Mouse (Mus musculus) hindbrain, embryonic 10.5 days (tissue): Measurements from ENCODE around the gene Cadm4. TPM values are rescaled to one million over a fixed set of nuclear protein-coding genes. Genes with fewer than 3 reads are reported as not detected.

Experiments used
- DNase-seq: peaks from one replicate; pipeline ENCODE4 v3.0.0-alpha.2; 2017; ENCODE audit warnings: low spot score
- H3K27ac ChIP-seq: fragments of 300-500 bp; sonication (generic); 2 replicates; pipeline ENCODE4 v1.5.1; 2016; ENCODE audit warnings: mild to moderate bottlenecking, moderate library complexity
- H3K27me3 ChIP-seq: fragments of 300-500 bp; sonication (generic); 2 replicates; pipeline ENCODE4 v1.6.1; 2016; ENCODE audit warnings: mild to moderate bottlenecking; ENCODE audit not compliant: poor library complexity, insufficient read depth, severe bottlenecking
- H3K36me3 ChIP-seq: fragments of 300-500 bp; sonication (generic); 2 replicates; pipeline ENCODE4 v1.6.1; 2016; ENCODE audit warnings: mild to moderate bottlenecking, moderate library complexity
- H3K4me1 ChIP-seq: fragments of 300-500 bp; sonication (generic); replicated peaks from 2 replicates; pipeline ENCODE4 v1.6.1; 2016; ENCODE audit warnings: mild to moderate bottlenecking
- H3K4me3 ChIP-seq: fragments of 300-500 bp; sonication (generic); 2 replicates; pipeline ENCODE4 v1.5.1; 2016; ENCODE audit warnings: mild to moderate bottlenecking, moderate library complexity
- H3K9me3 ChIP-seq: fragments of 300-500 bp; sonication (generic); 2 replicates; pipeline ENCODE4 v1.6.1; 2016; ENCODE audit warnings: mild to moderate bottlenecking, moderate library complexity
- WGBS: fragments of 180-500 bp; shearing (Covaris S2); methylation state at CpG from one replicate; pipeline ENCODE4 v1.1.7; 2016; 5-methylcytosine and 5-hydroxymethylcytosine counted together
- polyA plus RNA-seq: library from polyadenylated mRNA; unstranded; fragments of >200 nt; fragmentation: Nextera tagmentation; extraction: Ambion mirVana; gene quantifications from 2 replicates; pipeline ENCODE4 v1.2.1, GENCODE M21; 2016

Cadm4 gene
- polyA plus RNA-seq, 1 experiment from 2014 or later: 38.6 TPM

- DNase-seq: no peak
- Histone ChIP-seq H3K27ac (no peak overlapping the region), H3K4me1 (no peaks in the 10 kb centered on the region), H3K4me3 (no peak overlapping the region), H3K27me3 (no peaks in the 10 kb centered on the region), H3K9me3 (no peaks in the 10 kb centered on the region), H3K36me3 (no peaks in the 10 kb centered on the region)
- 73% methylated on average over 2 of the region's 2 CpGs for WGBS
Measured at GRCm38 (mm10) chr7:24454199-24454598, 27.6 kb upstream of the Cadm4 start.

- H3K27ac ChIP-seq: no peak overlapping the region
- no peaks in the 10 kb centered on the region for H3K4me1 ChIP-seq
- no peaks in the 10 kb centered on the region for H3K27me3 ChIP-seq
- H3K36me3 ChIP-seq: no peaks in the 10 kb centered on the region
- 84% methylated on average over 5 of the region's 5 CpGs for WGBS
- H3K4me3 ChIP-seq: no peak overlapping the region
- DNase-seq: no peak
- no peaks in the 10 kb centered on the region for H3K9me3 ChIP-seq
Measured at GRCm38 (mm10) chr7:24455726-24456125, 26.1 kb upstream of the Cadm4 start.

GRCm38 (mm10) chr7:24457726-24458370 is 24.0 kb upstream of the Cadm4 start:
- Histone ChIP-seq H3K4me1 (peaks cover 8% of the 10 kb centered on the region), H3K9me3 (no peaks in the 10 kb centered on the region), H3K27me3 (peaks cover 6% of the 10 kb centered on the region; the same call in 1 of the 2 replicates), H3K36me3 (no peaks in the 10 kb centered on the region), H3K4me3 (no peak overlapping the region), H3K27ac (no peak overlapping the region)
- no peak for DNase-seq
- 73% methylated on average over 10 of the region's 10 CpGs for WGBS

- H3K36me3 ChIP-seq: no peaks in the 10 kb centered on the region
- H3K4me3 ChIP-seq: no peak overlapping the region
- WGBS: 81% methylated on average over 5 of the region's 5 CpGs
- no peaks in the 10 kb centered on the region for H3K9me3 ChIP-seq
- no peak for DNase-seq
- H3K27ac ChIP-seq: no peak overlapping the region
- H3K4me1 ChIP-seq: peaks cover 13% of the 10 kb centered on the region
- peaks cover 11% of the 10 kb centered on the region; the same call in 1 of the 2 replicates for H3K27me3 ChIP-seq
Measured at GRCm38 (mm10) chr7:24459440-24459839, 22.4 kb upstream of the Cadm4 start.

- 72% methylated on average over 3 of the region's 3 CpGs for WGBS
- Histone ChIP-seq H3K27me3 (peaks cover 11% of the 10 kb centered on the region; the same call in 1 of the 2 replicates), H3K4me1 (peaks cover 13% of the 10 kb centered on the region), H3K27ac (no peak overlapping the region), H3K9me3 (no peaks in the 10 kb centered on the region), H3K36me3 (no peaks in the 10 kb centered on the region), H3K4me3 (no peak overlapping the region)
- no peak for DNase-seq
Measured at GRCm38 (mm10) chr7:24459843-24460242, 22.0 kb upstream of the Cadm4 start.

- Histone ChIP-seq H3K27ac (no peak overlapping the region), H3K4me1 (peaks cover 13% of the 10 kb centered on the region), H3K36me3 (no peaks in the 10 kb centered on the region), H3K9me3 (no peaks in the 10 kb centered on the region), H3K4me3 (no peak overlapping the region), H3K27me3 (peaks cover 11% of the 10 kb centered on the region; the same call in 1 of the 2 replicates)
- no peak for DNase-seq
- 71% methylated on average over 14 of the region's 14 CpGs for WGBS
Measured at GRCm38 (mm10) chr7:24461376-24462051, 20.3 kb upstream of the Cadm4 start.

GRCm38 (mm10) chr7:24462388-24463319 is 19.2 kb upstream of the Cadm4 start, which contains the start of gene Plaur:
Gene Plaur (plus strand): TSS chr7:24462484.
- DNase-seq: peak; percentile 44
- WGBS: 10% methylated on average over 27 of the region's 27 CpGs
- Histone ChIP-seq H3K27ac (peak within 1 kb of the TSS; percentile 51; the same call in 1 of the 2 replicates), H3K9me3 (no peaks in the 10 kb centered on the region), H3K27me3 (peaks cover 11% of the 10 kb centered on the region; the same call in 1 of the 2 replicates), H3K36me3 (no peaks in the 10 kb centered on the region), H3K4me3 (peak within 1 kb of the TSS; percentile 34), H3K4me1 (peaks cover 13% of the 10 kb centered on the region)

- Histone ChIP-seq H3K4me3 (no peak overlapping the region), H3K27ac (no peak overlapping the region), H3K36me3 (no peaks in the 10 kb centered on the region), H3K9me3 (peaks cover 12% of the 10 kb centered on the region; the same call in 1 of the 2 replicates), H3K4me1 (peaks cover 13% of the 10 kb centered on the region), H3K27me3 (peaks cover 11% of the 10 kb centered on the region; the same call in 1 of the 2 replicates)
- WGBS: 91% methylated on average over 6 of the region's 6 CpGs
- no peak for DNase-seq
Measured at GRCm38 (mm10) chr7:24466835-24467234, 15.0 kb upstream of the Cadm4 start.

- Histone ChIP-seq H3K9me3 (peaks cover 12% of the 10 kb centered on the region; the same call in 1 of the 2 replicates), H3K4me3 (no peak overlapping the region), H3K27ac (no peak overlapping the region), H3K4me1 (peaks cover 5% of the 10 kb centered on the region), H3K36me3 (no peaks in the 10 kb centered on the region), H3K27me3 (peaks cover 5% of the 10 kb centered on the region; the same call in 1 of the 2 replicates)
- WGBS: 88% methylated on average over 5 of the region's 5 CpGs
- DNase-seq: no peak
Measured at GRCm38 (mm10) chr7:24467886-24468285, 13.9 kb upstream of the Cadm4 start.

- no peaks in the 10 kb centered on the region for H3K27me3 ChIP-seq
- H3K36me3 ChIP-seq: no peaks in the 10 kb centered on the region
- WGBS: 89% methylated on average over 3 of the region's 3 CpGs
- H3K9me3 ChIP-seq: peaks cover 12% of the 10 kb centered on the region; the same call in 1 of the 2 replicates
- no peak for DNase-seq
- H3K27ac ChIP-seq: no peak overlapping the region
- no peaks in the 10 kb centered on the region for H3K4me1 ChIP-seq
- H3K4me3 ChIP-seq: no peak overlapping the region
Measured at GRCm38 (mm10) chr7:24469126-24469525, 12.7 kb upstream of the Cadm4 start.

- Histone ChIP-seq H3K27ac (no peak overlapping the region), H3K9me3 (peaks cover 12% of the 10 kb centered on the region; the same call in 1 of the 2 replicates), H3K4me1 (peaks cover 4% of the 10 kb centered on the region), H3K27me3 (no peaks in the 10 kb centered on the region), H3K4me3 (no peak overlapping the region), H3K36me3 (no peaks in the 10 kb centered on the region)
- WGBS: 95% methylated on average over 7 of the region's 7 CpGs
- DNase-seq: no peak
Measured at GRCm38 (mm10) chr7:24470356-24470755, 11.5 kb upstream of the Cadm4 start.

GRCm38 (mm10) chr7:24472442-24472841 is 9.4 kb upstream of the Cadm4 start:
- H3K4me1 ChIP-seq: peaks cover 4% of the 10 kb centered on the region
- no peak overlapping the region for H3K27ac ChIP-seq
- 87% methylated on average over 6 of the region's 6 CpGs for WGBS
- DNase-seq: no peak
- H3K9me3 ChIP-seq: peaks cover 12% of the 10 kb centered on the region; the same call in 1 of the 2 replicates
- no peaks in the 10 kb centered on the region for H3K27me3 ChIP-seq
- H3K4me3 ChIP-seq: no peak overlapping the region
- no peaks in the 10 kb centered on the region for H3K36me3 ChIP-seq
